Mouse (Mus musculus) liver, postnatal 0 days (tissue): ENCODE results near the gene Oard1. TPM values are rescaled to one million over a fixed set of nuclear protein-coding genes. Genes with fewer than 3 reads are reported as not detected.

ENCODE experiments used
- ATAC-seq: fragments of 200-750 bp; cut with Nextera tagmentation; 2 replicates; pipeline ENCODE4 v1.8.0; 2017; ENCODE audit warnings: mild to moderate bottlenecking, moderate library complexity
- DNase-seq: peaks from one replicate; pipeline ENCODE4 v3.0.0-alpha.2; 2016
- H3K27ac ChIP-seq: fragments of 300-500 bp; sonication (generic); 2 replicates; pipeline ENCODE4 v1.5.1; 2014; ENCODE audit warnings: antibody characterized with exemption, moderate library complexity, mild to moderate bottlenecking, low read depth
- H3K27me3 ChIP-seq: fragments of 300-500 bp; sonication (generic); 2 replicates; pipeline ENCODE4 v1.6.1; 2014; ENCODE audit warnings: low read length, control low read depth, mixed read lengths; ENCODE audit not compliant: insufficient read depth
- H3K36me3 ChIP-seq: fragments of 300-500 bp; sonication (generic); replicated peaks from 2 replicates; pipeline ENCODE4 v1.6.1; 2014; ENCODE audit warnings: mild to moderate bottlenecking, control low read depth, low read length, moderate library complexity, mixed read lengths; ENCODE audit not compliant: insufficient read depth
- H3K4me1 ChIP-seq: fragments of 300-500 bp; sonication (generic); 2 replicates; pipeline ENCODE4 v1.6.1; 2014; ENCODE audit warnings: antibody characterized with exemption, mild to moderate bottlenecking, control low read depth; ENCODE audit not compliant: insufficient read depth
- H3K4me2 ChIP-seq: fragments of 300-500 bp; sonication (generic); 2 replicates; pipeline ENCODE4 v1.6.1; 2014; ENCODE audit warnings: low read depth, mild to moderate bottlenecking, low read length, moderate library complexity, mixed read lengths
- H3K4me3 ChIP-seq: fragments of 300-500 bp; sonication (generic); 2 replicates; pipeline ENCODE4 v1.5.1; 2014; ENCODE audit warnings: low read depth, low read length
- H3K9ac ChIP-seq: fragments of 300-500 bp; sonication (generic); replicated peaks from 2 replicates; pipeline ENCODE4 v1.6.1; 2014; ENCODE audit warnings: mild to moderate bottlenecking, moderate library complexity
- H3K9me3 ChIP-seq: fragments of 300-500 bp; sonication (generic); 2 replicates; pipeline ENCODE4 v1.6.1; 2016; ENCODE audit warnings: mild to moderate bottlenecking, control low read depth, low read length, mixed read lengths
- CTCF ChIP-seq: sonication (generic); IDR thresholded peaks from 2 replicates; pipeline ENCODE4 v1.5.1; 2016; ENCODE audit warnings: antibody characterized with exemption, low read depth
- EP300 ChIP-seq: IDR thresholded peaks from 2 replicates; pipeline ENCODE4 v1.6.1; 2016; ENCODE audit warnings: antibody characterized with exemption, low read depth, mild to moderate bottlenecking
- WGBS: fragments of 180-500 bp; shearing (Covaris S2); extraction: QIAGEN DNeasy Blood & Tissue Kit; methylation state at CpG from one replicate; pipeline ENCODE4 v1.1.7; 2014; ENCODE audit not compliant: insufficient replicate concordance; 5-methylcytosine and 5-hydroxymethylcytosine counted together
- polyA plus RNA-seq: library from polyadenylated mRNA; unstranded; fragments of >200 nt; fragmentation: Nextera tagmentation; extraction: Ambion mirVana; gene quantifications from 2 replicates; pipeline ENCODE4 v1.2.1, GENCODE M21; 2015

Oard1 gene
- polyA plus RNA-seq, 1 experiment from 2014 or later, result 30.1 TPM

GRCm38 (mm10) chr17:48389442-48389841 is 20.4 kb upstream of the Oard1 start:
- Histone ChIP-seq H3K9me3 (no peaks in the 10 kb centered on the region), H3K4me1 (no peaks in the 10 kb centered on the region), H3K9ac (no peak overlapping the region), H3K36me3 (peaks cover 81% of the 10 kb centered on the region), H3K27me3 (no peaks in the 10 kb centered on the region), H3K27ac (no peak overlapping the region), H3K4me3 (no peak overlapping the region), H3K4me2 (no peak overlapping the region)
- ATAC-seq (no peak), DNase-seq (no peak)
- 71% methylated on average over 5 of the region's 5 CpGs for WGBS
- TF ChIP-seq EP300 (no peak), CTCF (no peak)

GRCm38 (mm10) chr17:48391446-48391845 is 18.4 kb upstream of the Oard1 start:
- no peak overlapping the region for H3K9ac ChIP-seq
- no peak for ATAC-seq
- no peaks in the 10 kb centered on the region for H3K27me3 ChIP-seq
- H3K4me3 ChIP-seq, result no peak overlapping the region
- no peak for DNase-seq
- no peaks in the 10 kb centered on the region for H3K9me3 ChIP-seq
- WGBS, result 88% methylated on average over 5 of the region's 5 CpGs
- H3K4me2 ChIP-seq, result no peak overlapping the region
- TF ChIP-seq EP300, result no peak
- TF ChIP-seq CTCF, result no peak
- no peak overlapping the region for H3K27ac ChIP-seq
- H3K4me1 ChIP-seq, result no peaks in the 10 kb centered on the region
- peaks cover 94% of the 10 kb centered on the region for H3K36me3 ChIP-seq

GRCm38 (mm10) chr17:48392616-48393015 is 17.2 kb upstream of the Oard1 start:
- Histone ChIP-seq H3K27ac (no peak overlapping the region), H3K27me3 (no peaks in the 10 kb centered on the region), H3K9ac (no peak overlapping the region), H3K9me3 (no peaks in the 10 kb centered on the region), H3K4me1 (no peaks in the 10 kb centered on the region), H3K36me3 (peaks cover 91% of the 10 kb centered on the region), H3K4me2 (no peak overlapping the region), H3K4me3 (no peak overlapping the region)
- no peak for DNase-seq
- no peak for ATAC-seq
- no peak for TF ChIP-seq EP300
- no peak for TF ChIP-seq CTCF
- 87% methylated on average over 3 of the region's 3 CpGs for WGBS

GRCm38 (mm10) chr17:48401710-48402109 is 8.1 kb upstream of the Oard1 start:
- H3K27ac ChIP-seq, result no peak overlapping the region
- no peak for ATAC-seq
- H3K4me1 ChIP-seq, result peaks cover 5% of the 10 kb centered on the region
- no peaks in the 10 kb centered on the region for H3K9me3 ChIP-seq
- H3K9ac ChIP-seq, result no peak overlapping the region
- 86% methylated on average over 4 of the region's 4 CpGs for WGBS
- no peaks in the 10 kb centered on the region for H3K27me3 ChIP-seq
- H3K4me3 ChIP-seq, result no peak overlapping the region
- no peak for DNase-seq
- TF ChIP-seq CTCF, result no peak
- no peak for TF ChIP-seq EP300
- peaks cover 41% of the 10 kb centered on the region for H3K36me3 ChIP-seq
- no peak overlapping the region for H3K4me2 ChIP-seq

GRCm38 (mm10) chr17:48402751-48403150 is 7.1 kb upstream of the Oard1 start:
- Histone ChIP-seq H3K36me3 (peaks cover 33% of the 10 kb centered on the region), H3K4me1 (peaks cover 14% of the 10 kb centered on the region), H3K27me3 (no peaks in the 10 kb centered on the region), H3K9ac (no peak overlapping the region), H3K27ac (no peak overlapping the region), H3K4me3 (no peak overlapping the region), H3K4me2 (no peak overlapping the region), H3K9me3 (no peaks in the 10 kb centered on the region)
- ATAC-seq (no peak), DNase-seq (no peak)
- TF ChIP-seq EP300 (no peak), CTCF (no peak)
- 84% methylated on average over 3 of the region's 3 CpGs for WGBS

DNA sequence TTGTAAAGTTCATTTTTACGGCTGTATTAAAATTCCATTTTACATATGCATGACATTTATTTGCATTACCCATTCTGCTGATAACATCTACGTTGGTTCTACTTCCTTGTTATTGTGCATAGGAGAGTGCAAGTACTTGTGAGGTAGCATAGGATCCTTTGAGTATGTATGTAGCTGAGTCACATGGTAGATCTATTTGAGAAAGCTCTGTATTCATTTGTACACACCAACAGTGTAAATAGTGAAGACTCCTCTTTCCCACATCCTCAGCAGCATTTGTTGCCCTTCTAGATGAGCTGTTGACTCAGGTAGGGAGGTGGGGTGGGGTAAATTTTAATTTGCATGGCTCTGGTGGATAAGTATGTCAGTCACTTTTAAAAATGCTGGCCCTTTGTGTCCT is 6.0 kb upstream of the Oard1 start:
- no peaks in the 10 kb centered on the region for H3K9me3 ChIP-seq
- WGBS, result 71% methylated on average over 2 of the region's 2 CpGs
- ATAC-seq (no peak), DNase-seq (no peak)
- H3K27me3 ChIP-seq, result no peaks in the 10 kb centered on the region
- no peak for TF ChIP-seq CTCF
- no peak for TF ChIP-seq EP300
- no peak overlapping the region for H3K4me3 ChIP-seq
- no peak overlapping the region for H3K4me2 ChIP-seq
- H3K27ac ChIP-seq, result no peak overlapping the region
- H3K4me1 ChIP-seq, result peaks cover 22% of the 10 kb centered on the region
- no peak overlapping the region for H3K9ac ChIP-seq
- H3K36me3 ChIP-seq, result peaks cover 22% of the 10 kb centered on the region

GRCm38 (mm10) chr17:48404706-48405105 is 5.1 kb upstream of the Oard1 start:
- Histone ChIP-seq H3K4me1 (peaks cover 22% of the 10 kb centered on the region), H3K9me3 (no peaks in the 10 kb centered on the region), H3K9ac (no peak overlapping the region), H3K4me3 (no peak overlapping the region), H3K4me2 (no peak overlapping the region), H3K36me3 (peaks cover 13% of the 10 kb centered on the region), H3K27me3 (no peaks in the 10 kb centered on the region), H3K27ac (no peak overlapping the region)
- ATAC-seq (no peak), DNase-seq (no peak)
- WGBS, result 56% methylated on average over 1 of the region's 1 CpGs
- TF ChIP-seq EP300 (peak; percentile 52; the same call in 1 of the 2 replicates), CTCF (no peak)
